Mouse (Mus musculus): Measurements from ENCODE around the gene Arl3.

The Arl3 gene

GRCm38 (mm10) chr19:46501401-46502068 is 71.5 kb downstream of the Arl3 start, which contains the start of gene Trim8:
Gene Trim8, plus strand, starts transcription at chr19:46501702.
- peak; percentile 69 for DNase-seq (ENCODE audit: low read depth, low spot score)

GRCm38 (mm10) chr19:46500581-46501341 is 72.2 kb downstream of the Arl3 start:
- DNase-seq (ENCODE audit: low read depth, low spot score), result no peak

GRCm38 (mm10) chr19:46499836-46500580 is 73.0 kb downstream of the Arl3 start:
- peak; percentile 100 for DNase-seq (ENCODE audit: low read depth, low spot score)

GRCm38 (mm10) chr19:46499539-46499835 is 73.5 kb downstream of the Arl3 start:
- DNase-seq (ENCODE audit: low read depth, low spot score), result no peak

- DNase-seq (ENCODE audit: low read depth, low spot score), result no peak
These were observed 75.8 kb downstream of the Arl3 start for GRCm38 (mm10) chr19:46497230-46497629.

GRCm38 (mm10) chr19:46495136-46495535 is 77.9 kb downstream of the Arl3 start:
- no peak for DNase-seq (ENCODE audit: low read depth, low spot score)

- peak; percentile 41 for DNase-seq (ENCODE audit: low read depth, low spot score)
These were observed 82.4 kb downstream of the Arl3 start for GRCm38 (mm10) chr19:46490634-46491033.

GRCm38 (mm10) chr19:46489448-46489847 is 83.5 kb downstream of the Arl3 start:
- no peak for DNase-seq (ENCODE audit: low read depth, low spot score)

GRCm38 (mm10) chr19:46486709-46487108 is 86.3 kb downstream of the Arl3 start:
- no peak for DNase-seq (ENCODE audit: low read depth, low spot score)

GRCm38 (mm10) chr19:46485847-46486246 is 87.2 kb downstream of the Arl3 start:
- no peak for DNase-seq (ENCODE audit: low read depth, low spot score)

GRCm38 (mm10) chr19:46484518-46484917 is 88.5 kb downstream of the Arl3 start:
- no peak for DNase-seq (ENCODE audit: low read depth, low spot score)

- no peak for DNase-seq (ENCODE audit: low read depth, low spot score)
These were observed 89.2 kb downstream of the Arl3 start for GRCm38 (mm10) chr19:46483701-46484328.

- no peak for DNase-seq (ENCODE audit: low read depth, low spot score)
These were observed 90.0 kb downstream of the Arl3 start for GRCm38 (mm10) chr19:46482896-46483516.

GRCm38 (mm10) chr19:46481756-46482155 is 91.2 kb downstream of the Arl3 start:
- no peak for DNase-seq (ENCODE audit: low read depth, low spot score)

- no peak for DNase-seq (ENCODE audit: low read depth, low spot score)
These were observed 91.6 kb downstream of the Arl3 start for GRCm38 (mm10) chr19:46481352-46481751.

Measured in forelimb bud, embryonic 11.5 days (tissue).